Mouse (Mus musculus) Muller cell, postnatal 12 days (primary cell): ENCODE measurements around the gene Rtn4r.
A peak's percentile ranks its signal among the peaks of the same experiment; 100 is the strongest.

Experiments
- DNase-seq: peaks from one replicate; pipeline ENCODE4 v3.0.0-alpha.2; 2015; ENCODE audit errors: inconsistent ontology term

The Rtn4r gene

GRCm38 (mm10) chr16:18156579-18157350 is 29.3 kb downstream of the Rtn4r start:
- no peak for DNase-seq

GRCm38 (mm10) chr16:18159255-18159654 is 31.8 kb downstream of the Rtn4r start:
- DNase-seq = no peak

GRCm38 (mm10) chr16:18159778-18160177 is 32.3 kb downstream of the Rtn4r start:
- no peak for DNase-seq

- peak; percentile 80 for DNase-seq
Measured at GRCm38 (mm10) chr16:18160514-18160913, 33.1 kb downstream of the Rtn4r start.

- no peak for DNase-seq
Measured at GRCm38 (mm10) chr16:18161190-18161589, 33.7 kb downstream of the Rtn4r start.

- DNase-seq = no peak
Measured at GRCm38 (mm10) chr16:18164642-18165238, 37.3 kb downstream of the Rtn4r start.

GRCm38 (mm10) chr16:18166613-18167190 is 39.3 kb downstream of the Rtn4r start:
- no peak for DNase-seq

GRCm38 (mm10) chr16:18169156-18169555 is 41.7 kb downstream of the Rtn4r start:
- DNase-seq = peak; percentile 25

- DNase-seq = no peak
Measured at GRCm38 (mm10) chr16:18169776-18170175, 42.3 kb downstream of the Rtn4r start.

- peak; percentile 50 for DNase-seq
Measured at GRCm38 (mm10) chr16:18172266-18172855, 44.9 kb downstream of the Rtn4r start.

- DNase-seq = no peak
Measured at GRCm38 (mm10) chr16:18173231-18173630, 45.8 kb downstream of the Rtn4r start.

GRCm38 (mm10) chr16:18173788-18174187 is 46.3 kb downstream of the Rtn4r start:
- DNase-seq = no peak

- no peak for DNase-seq
Measured at GRCm38 (mm10) chr16:18175817-18176541, 48.5 kb downstream of the Rtn4r start.

GRCm38 (mm10) chr16:18176758-18177157 is 49.3 kb downstream of the Rtn4r start:
- no peak for DNase-seq

- no peak for DNase-seq
Measured at GRCm38 (mm10) chr16:18179591-18179990, 52.1 kb downstream of the Rtn4r start.

GRCm38 (mm10) chr16:18181398-18181797 is 54.0 kb downstream of the Rtn4r start:
- no peak for DNase-seq

- peak; percentile 48 for DNase-seq
Measured at GRCm38 (mm10) chr16:18182766-18183165, 55.3 kb downstream of the Rtn4r start.

- no peak for DNase-seq
Measured at GRCm38 (mm10) chr16:18185715-18186449, 58.4 kb downstream of the Rtn4r start.

GRCm38 (mm10) chr16:18186798-18187197 is 59.4 kb downstream of the Rtn4r start:
- DNase-seq = no peak

- DNase-seq = no peak
Measured at GRCm38 (mm10) chr16:18187221-18187620, 59.8 kb downstream of the Rtn4r start.

GRCm38 (mm10) chr16:18191006-18191405 is 63.6 kb downstream of the Rtn4r start:
- no peak for DNase-seq
